Mouse (Mus musculus) hindbrain, embryonic 12.5 days (tissue): ENCODE results near the gene Nfyb. TPM values are rescaled to one million over a fixed set of nuclear protein-coding genes. Genes with fewer than 3 reads are reported as not detected.

ENCODE experiments used
- ATAC-seq: fragments of 200-750 bp; cut with Nextera tagmentation; 2 replicates; pipeline ENCODE4 v1.8.0; 2017; ENCODE audit warnings: moderate TSS enrichment; ENCODE audit not compliant: low FRiP score
- H3K27ac ChIP-seq: fragments of 300-500 bp; sonication (generic); 2 replicates; pipeline ENCODE4 v1.5.1; 2016; ENCODE audit warnings: mild to moderate bottlenecking
- H3K27me3 ChIP-seq: fragments of 300-500 bp; sonication (generic); 2 replicates; pipeline ENCODE4 v1.6.1; 2016; ENCODE audit warnings: mild to moderate bottlenecking
- H3K36me3 ChIP-seq: fragments of 300-500 bp; sonication (generic); 2 replicates; pipeline ENCODE4 v1.6.1; 2016; ENCODE audit warnings: mild to moderate bottlenecking
- H3K4me1 ChIP-seq: fragments of 300-500 bp; sonication (generic); 2 replicates; pipeline ENCODE4 v1.6.1; 2016
- H3K4me2 ChIP-seq: fragments of 300-500 bp; sonication (generic); replicated peaks from 2 replicates; pipeline ENCODE4 v1.6.1; 2016; ENCODE audit warnings: mild to moderate bottlenecking
- H3K4me3 ChIP-seq: fragments of 300-500 bp; sonication (generic); 2 replicates; pipeline ENCODE4 v1.5.1; 2016; ENCODE audit warnings: mild to moderate bottlenecking
- H3K9ac ChIP-seq: fragments of 300-500 bp; sonication (generic); 2 replicates; pipeline ENCODE4 v1.6.1; 2016; ENCODE audit warnings: mild to moderate bottlenecking, moderate library complexity
- H3K9me3 ChIP-seq: fragments of 300-500 bp; sonication (generic); replicated peaks from 2 replicates; pipeline ENCODE4 v1.6.1; 2016; ENCODE audit warnings: mild to moderate bottlenecking
- WGBS: fragments of 180-500 bp; shearing (Covaris S2); methylation state at CpG from one replicate; pipeline ENCODE4 v1.1.7; 2016; 5-methylcytosine and 5-hydroxymethylcytosine counted together
- polyA plus RNA-seq: library from polyadenylated mRNA; unstranded; fragments of >200 nt; fragmentation: Nextera tagmentation; extraction: Ambion mirVana; gene quantifications from 2 replicates; pipeline ENCODE4 v1.2.1, GENCODE M21; 2016

The Nfyb gene
- polyA plus RNA-seq, 1 experiment from 2014 or later: 54.9 TPM

- Histone ChIP-seq H3K9me3 (0 out of 2 replicates have a peak, but pooled peaks cover 2% of the 10 kb centered on the region), H3K9ac (no peak overlapping the region), H3K27ac (no peak overlapping the region), H3K4me3 (no peak overlapping the region), H3K36me3 (no peaks in the 10 kb centered on the region), H3K4me1 (peaks cover 9% of the 10 kb centered on the region; the same call in 1 of the 2 replicates), H3K27me3 (no peaks in the 10 kb centered on the region), H3K4me2 (no peak overlapping the region)
- 39% methylated on average over 12 of the region's 12 CpGs for WGBS
- no peak for ATAC-seq
Observed at GRCm38 (mm10) chr10:82796471-82797118, 32.7 kb upstream of the Nfyb start.

GRCm38 (mm10) chr10:82795767-82796166 lies 31.8 kb upstream of the Nfyb start:
- Histone ChIP-seq H3K4me3 (no peak overlapping the region), H3K27ac (no peak overlapping the region), H3K9me3 (0 out of 2 replicates have a peak, but pooled peaks cover 4% of the 10 kb centered on the region), H3K4me2 (peak overlapping the region; percentile 27), H3K36me3 (no peaks in the 10 kb centered on the region), H3K27me3 (no peaks in the 10 kb centered on the region), H3K9ac (no peak overlapping the region), H3K4me1 (peaks cover 9% of the 10 kb centered on the region; the same call in 1 of the 2 replicates)
- 49% methylated on average over 8 of the region's 8 CpGs for WGBS
- ATAC-seq: no peak

GRCm38 (mm10) chr10:82795071-82795731 lies 31.3 kb upstream of the Nfyb start:
- no peak overlapping the region for H3K4me3 ChIP-seq
- H3K4me1 ChIP-seq: peaks cover 9% of the 10 kb centered on the region; the same call in 1 of the 2 replicates
- 48% methylated on average over 15 of the region's 15 CpGs for WGBS
- H3K27ac ChIP-seq: no peak overlapping the region
- 0 out of 2 replicates have a peak, but pooled peaks cover 4% of the 10 kb centered on the region for H3K9me3 ChIP-seq
- H3K27me3 ChIP-seq: no peaks in the 10 kb centered on the region
- peak overlapping the region; percentile 27 for H3K4me2 ChIP-seq
- ATAC-seq: no peak
- no peaks in the 10 kb centered on the region for H3K36me3 ChIP-seq
- no peak overlapping the region for H3K9ac ChIP-seq

GRCm38 (mm10) chr10:82792311-82792710 lies 28.4 kb upstream of the Nfyb start:
- WGBS: 77% methylated on average over 2 of the region's 2 CpGs

GRCm38 (mm10) chr10:82791713-82792112 lies 27.8 kb upstream of the Nfyb start:
- H3K36me3 ChIP-seq: no peaks in the 10 kb centered on the region
- H3K4me1 ChIP-seq: peaks cover 9% of the 10 kb centered on the region; the same call in 1 of the 2 replicates
- ATAC-seq: no peak
- H3K9me3 ChIP-seq: 0 out of 2 replicates have a peak, but pooled peaks cover 4% of the 10 kb centered on the region
- no peak overlapping the region for H3K27ac ChIP-seq
- H3K9ac ChIP-seq: no peak overlapping the region
- H3K4me2 ChIP-seq: no peak overlapping the region
- H3K27me3 ChIP-seq: no peaks in the 10 kb centered on the region
- H3K4me3 ChIP-seq: no peak overlapping the region
- WGBS: 94% methylated on average over 3 of the region's 3 CpGs

More at GRCm38 (mm10) chr10:82792311-82792710, 28.4 kb upstream of the Nfyb start:
- Histone ChIP-seq H3K9me3 (0 out of 2 replicates have a peak, but pooled peaks cover 4% of the 10 kb centered on the region), H3K36me3 (no peaks in the 10 kb centered on the region), H3K4me3 (no peak overlapping the region), H3K4me2 (no peak overlapping the region), H3K9ac (no peak overlapping the region), H3K27me3 (no peaks in the 10 kb centered on the region), H3K27ac (no peak overlapping the region), H3K4me1 (peaks cover 9% of the 10 kb centered on the region; the same call in 1 of the 2 replicates)
- ATAC-seq: no peak

GRCm38 (mm10) chr10:82790504-82790903 lies 26.6 kb upstream of the Nfyb start:
- 95% methylated on average over 5 of the region's 5 CpGs for whole genome bisulfite sequencing
- Histone ChIP-seq H3K4me3 (no peak overlapping the region), H3K9me3 (0 out of 2 replicates have a peak, but pooled peaks cover 4% of the 10 kb centered on the region), H3K4me2 (no peak overlapping the region), H3K9ac (no peak overlapping the region), H3K4me1 (peaks cover 5% of the 10 kb centered on the region; the same call in 1 of the 2 replicates), H3K36me3 (no peaks in the 10 kb centered on the region), H3K27ac (no peak overlapping the region), H3K27me3 (no peaks in the 10 kb centered on the region)
- no peak for ATAC-seq

GRCm38 (mm10) chr10:82789181-82789580 lies 25.2 kb upstream of the Nfyb start:
- Histone ChIP-seq H3K4me1 (no peaks in the 10 kb centered on the region), H3K4me3 (no peak overlapping the region), H3K9me3 (0 out of 2 replicates have a peak, but pooled peaks cover 4% of the 10 kb centered on the region), H3K27ac (no peak overlapping the region), H3K36me3 (no peaks in the 10 kb centered on the region), H3K4me2 (no peak overlapping the region), H3K27me3 (no peaks in the 10 kb centered on the region), H3K9ac (no peak overlapping the region)
- no peak for ATAC-seq

GRCm38 (mm10) chr10:82782472-82782871 lies 18.5 kb upstream of the Nfyb start:
- no peak overlapping the region for H3K4me3 ChIP-seq
- ATAC-seq: no peak
- H3K27me3 ChIP-seq: no peaks in the 10 kb centered on the region
- H3K27ac ChIP-seq: no peak overlapping the region
- H3K9ac ChIP-seq: no peak overlapping the region
- H3K4me2 ChIP-seq: no peak overlapping the region
- WGBS: 41% methylated on average over 2 of the region's 2 CpGs
- no peaks in the 10 kb centered on the region for H3K9me3 ChIP-seq
- H3K4me1 ChIP-seq: no peaks in the 10 kb centered on the region
- H3K36me3 ChIP-seq: no peaks in the 10 kb centered on the region

GRCm38 (mm10) chr10:82780816-82781215 lies 16.9 kb upstream of the Nfyb start:
- Histone ChIP-seq H3K4me1 (no peaks in the 10 kb centered on the region), H3K27me3 (no peaks in the 10 kb centered on the region), H3K27ac (no peak overlapping the region), H3K4me3 (no peak overlapping the region), H3K4me2 (no peak overlapping the region), H3K9ac (no peak overlapping the region), H3K36me3 (no peaks in the 10 kb centered on the region), H3K9me3 (no peaks in the 10 kb centered on the region)
- no peak for ATAC-seq

GRCm38 (mm10) chr10:82780322-82780721 lies 16.4 kb upstream of the Nfyb start:
- H3K4me3 ChIP-seq: no peak overlapping the region
- no peaks in the 10 kb centered on the region for H3K27me3 ChIP-seq
- WGBS: 91% methylated on average over 3 of the region's 3 CpGs
- no peaks in the 10 kb centered on the region for H3K4me1 ChIP-seq
- no peaks in the 10 kb centered on the region for H3K9me3 ChIP-seq
- H3K4me2 ChIP-seq: no peak overlapping the region
- no peaks in the 10 kb centered on the region for H3K36me3 ChIP-seq
- ATAC-seq: no peak
- H3K27ac ChIP-seq: no peak overlapping the region
- H3K9ac ChIP-seq: no peak overlapping the region

GRCm38 (mm10) chr10:82779831-82780230 lies 15.9 kb upstream of the Nfyb start:
- Histone ChIP-seq H3K4me3 (no peak overlapping the region), H3K36me3 (no peaks in the 10 kb centered on the region), H3K9ac (no peak overlapping the region), H3K27me3 (no peaks in the 10 kb centered on the region), H3K4me1 (no peaks in the 10 kb centered on the region), H3K27ac (no peak overlapping the region), H3K9me3 (no peaks in the 10 kb centered on the region), H3K4me2 (no peak overlapping the region)
- ATAC-seq: no peak
- 97% methylated on average over 14 of the region's 14 CpGs for WGBS

GRCm38 (mm10) chr10:82778791-82779549 lies 15.0 kb upstream of the Nfyb start:
- Histone ChIP-seq H3K4me2 (no peak overlapping the region), H3K4me1 (no peaks in the 10 kb centered on the region), H3K4me3 (no peak overlapping the region), H3K27me3 (no peaks in the 10 kb centered on the region), H3K27ac (no peak overlapping the region), H3K9ac (no peak overlapping the region), H3K9me3 (no peaks in the 10 kb centered on the region), H3K36me3 (no peaks in the 10 kb centered on the region)
- no peak for ATAC-seq
- WGBS: 80% methylated on average over 8 of the region's 8 CpGs
